ENCODE assay signal across 15 mouse cellular contexts in the genomic region with DNA sequence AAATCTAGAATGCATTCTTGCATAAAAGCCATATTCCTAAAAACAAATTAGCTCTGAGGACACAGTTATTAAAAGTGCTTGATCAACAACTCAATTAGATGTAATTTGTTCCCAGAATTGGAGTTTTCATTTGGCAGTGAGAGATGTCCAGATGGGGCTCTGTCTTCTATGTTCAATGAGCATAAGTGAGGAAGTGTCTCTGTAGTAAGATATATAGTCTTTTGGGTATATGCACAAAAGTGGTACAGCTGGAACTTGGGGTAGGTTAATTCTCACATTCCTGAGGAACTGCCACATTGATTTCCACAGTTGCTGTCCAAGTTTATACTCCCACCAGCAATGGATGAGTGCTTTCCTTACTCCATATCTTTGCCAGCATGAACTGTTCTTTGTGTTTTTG.
"Had no signal": no experiment of that assay in that cellular context is flagged by ENCODE, and none has a peak within 500 bp of the region (broad histone marks: within the 10 kb centered on the region; RNA-seq: fewer than 3 reads in every experiment).

No protein-coding gene starts in this region.

- H3K9me3 ChIP-seq: neural tube, embryonic 12.5 days; stomach, embryonic 15.5 days had no signal

- H3K4me2 ChIP-seq: neural tube, embryonic 12.5 days; stomach, embryonic 15.5 days had no signal

- DNase-seq: retina, postnatal 1 day; right cerebral cortex, adult 18-20 months; right cerebral cortex, postnatal 14 days; right cerebral cortex, postnatal 25 days; right cerebral cortex, postnatal 4 days; spleen, adult 18-20 months; thymus, adult 18-20 months; thymus, adult 2 months; thymus, postnatal 14 days; thymus, postnatal 25 days; thymus, postnatal 36 days; thymus, postnatal 4 days had no signal

- H3K4me1 ChIP-seq: neural tube, embryonic 12.5 days; stomach, embryonic 15.5 days had no signal

- H3K27ac ChIP-seq: neural tube, embryonic 12.5 days; stomach, embryonic 15.5 days; stomach, postnatal 0 days had no signal

- H3K36me3 ChIP-seq: neural tube, embryonic 12.5 days; stomach, embryonic 15.5 days had no signal

- H3K9ac ChIP-seq: neural tube, embryonic 12.5 days; stomach, embryonic 15.5 days had no signal

- H3K4me3 ChIP-seq: neural tube, embryonic 12.5 days; stomach, embryonic 15.5 days had no signal

- H3K27me3 ChIP-seq: neural tube, embryonic 12.5 days; stomach, embryonic 15.5 days had no signal
